Mouse (Mus musculus): Measurements from ENCODE around the gene Mtmr4. TPM values are rescaled to one million over a fixed set of nuclear protein-coding genes. Genes with fewer than 3 reads are reported as not detected.

Gene Mtmr4
- polyA plus RNA-seq, 1 experiment = 23.8 TPM

DNA sequence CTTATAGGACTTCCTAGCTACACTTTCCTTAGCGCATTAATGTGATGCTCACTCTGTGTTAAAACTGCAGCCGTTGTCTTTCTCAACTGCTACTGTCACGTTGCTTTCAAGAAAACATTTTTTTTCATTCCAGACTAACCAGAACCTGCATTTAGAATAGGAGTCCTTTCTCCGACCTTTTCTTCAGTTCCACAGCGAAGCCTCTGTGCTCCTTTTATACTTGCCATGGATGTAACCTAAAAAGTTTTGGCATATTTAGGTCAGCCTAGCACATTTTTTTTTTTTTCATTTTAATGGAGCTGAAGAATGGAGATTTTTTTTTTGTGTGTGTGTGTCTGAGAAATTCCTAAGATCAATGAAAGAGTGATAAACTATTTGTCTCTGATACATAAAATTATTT, 23.6 kb downstream of the Mtmr4 start:
- H3K4me3 ChIP-seq (ENCODE audit: extremely low read depth, insufficient read depth, insufficient read length) = no peak overlapping the region
- TF ChIP-seq CTCF (IDR thresholded peaks at IDR 0.05; ENCODE audit: extremely low read depth, insufficient read depth, insufficient read length, insufficient replicate concordance) (no peak), POLR2A (IDR thresholded peaks at IDR 0.05; ENCODE audit: low read depth, low read length) (no peak)
- H3K27me3 ChIP-seq (ENCODE audit: control insufficient read depth, insufficient read depth, low read length) = no peaks in the 10 kb centered on the region
- 90% methylated on average over 5 of the region's 5 CpGs for WGBS
- peaks cover 57% of the 10 kb centered on the region for H3K36me3 ChIP-seq (ENCODE audit: control insufficient read depth, insufficient read depth, low read length)
- DNase-seq (ENCODE audit: low read depth in 1 of 2, low spot score in 2 of 2) = no peak
- no peak overlapping the region for H3K27ac ChIP-seq (ENCODE audit: insufficient read depth, low read length)
- H3K4me1 ChIP-seq (ENCODE audit: control insufficient read depth, insufficient read depth, insufficient read length) = no peaks in the 10 kb centered on the region

DNA sequence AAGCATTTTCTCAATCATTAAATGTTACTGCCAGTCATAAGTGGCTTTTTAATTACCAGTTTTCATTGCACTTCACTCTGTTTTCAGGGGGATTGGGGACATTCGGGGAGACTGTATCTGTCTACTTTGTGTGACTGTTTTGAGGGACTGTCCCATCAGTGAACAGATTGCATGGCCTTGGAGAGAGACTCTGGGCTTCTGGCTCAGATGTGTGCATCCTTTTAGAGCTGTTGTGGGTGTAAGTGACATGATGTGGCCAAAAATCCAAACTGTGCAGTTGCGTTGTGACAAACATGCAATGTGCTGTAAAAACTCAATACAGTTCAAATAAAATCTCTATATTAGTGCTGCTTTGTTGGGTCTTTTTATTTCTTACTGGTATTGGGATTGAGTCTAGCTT, 24.0 kb downstream of the Mtmr4 start:
- H3K27me3 ChIP-seq (ENCODE audit: control insufficient read depth, insufficient read depth, low read length) = no peaks in the 10 kb centered on the region
- WGBS = 96% methylated on average over 2 of the region's 2 CpGs
- H3K36me3 ChIP-seq (ENCODE audit: control insufficient read depth, insufficient read depth, low read length) = peaks cover 54% of the 10 kb centered on the region
- no peaks in the 10 kb centered on the region for H3K4me1 ChIP-seq (ENCODE audit: control insufficient read depth, insufficient read depth, insufficient read length)
- H3K4me3 ChIP-seq (ENCODE audit: extremely low read depth, insufficient read depth, insufficient read length) = no peak overlapping the region
- DNase-seq (ENCODE audit: low read depth in 1 of 2, low spot score in 2 of 2) = no peak
- H3K27ac ChIP-seq (ENCODE audit: insufficient read depth, low read length) = no peak overlapping the region
- TF ChIP-seq CTCF (IDR thresholded peaks at IDR 0.05; ENCODE audit: extremely low read depth, insufficient read depth, insufficient read length, insufficient replicate concordance) = no peak
- TF ChIP-seq POLR2A (IDR thresholded peaks at IDR 0.05; ENCODE audit: low read depth, low read length) = no peak

DNA sequence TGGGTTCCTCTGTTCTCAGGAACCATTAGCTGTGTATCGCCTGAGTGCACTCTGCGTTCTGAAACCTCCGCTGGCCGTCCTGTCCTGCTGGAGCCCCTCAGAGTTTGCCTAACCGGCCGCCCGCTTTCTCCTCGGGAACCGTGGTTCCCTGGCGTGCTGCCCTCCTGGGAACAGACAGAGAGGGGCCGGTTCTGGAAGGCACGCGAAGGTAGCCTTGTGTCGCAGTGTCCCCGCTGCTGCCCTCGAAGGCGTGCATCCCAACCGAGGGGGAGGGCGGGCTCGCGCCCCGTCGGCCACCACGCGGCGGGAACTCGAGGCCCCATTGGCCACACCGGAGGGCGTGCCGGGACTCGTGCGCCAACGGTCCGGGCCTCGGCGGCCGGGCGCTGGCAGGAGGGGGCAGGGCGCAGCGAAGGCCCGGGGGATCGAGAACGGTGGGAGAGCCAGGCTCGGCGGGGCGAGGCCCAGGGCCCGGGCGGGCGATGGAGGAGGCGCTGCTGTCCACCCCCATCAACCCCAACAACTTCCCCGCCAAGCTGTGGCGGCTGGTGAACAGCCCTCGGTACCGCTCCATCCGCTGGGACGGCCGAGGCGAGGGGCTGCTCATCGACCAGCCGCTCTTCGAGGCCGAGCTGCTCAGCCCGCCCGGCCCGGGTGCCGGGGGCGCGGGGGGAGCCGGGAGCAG, 25.0 kb downstream of the Mtmr4 start, which contains the start of gene Hsf5:
Hsf5 (plus strand) TSS at position 375 of the 685 bp plus-strand sequence.
- no peak within 1 kb of the TSS for H3K27ac ChIP-seq (ENCODE audit: insufficient read depth, low read length)
- H3K36me3 ChIP-seq (ENCODE audit: control insufficient read depth, insufficient read depth, low read length) = peaks cover 45% of the 10 kb centered on the region
- 97% methylated on average over 67 of the region's 69 CpGs for WGBS

DNA sequence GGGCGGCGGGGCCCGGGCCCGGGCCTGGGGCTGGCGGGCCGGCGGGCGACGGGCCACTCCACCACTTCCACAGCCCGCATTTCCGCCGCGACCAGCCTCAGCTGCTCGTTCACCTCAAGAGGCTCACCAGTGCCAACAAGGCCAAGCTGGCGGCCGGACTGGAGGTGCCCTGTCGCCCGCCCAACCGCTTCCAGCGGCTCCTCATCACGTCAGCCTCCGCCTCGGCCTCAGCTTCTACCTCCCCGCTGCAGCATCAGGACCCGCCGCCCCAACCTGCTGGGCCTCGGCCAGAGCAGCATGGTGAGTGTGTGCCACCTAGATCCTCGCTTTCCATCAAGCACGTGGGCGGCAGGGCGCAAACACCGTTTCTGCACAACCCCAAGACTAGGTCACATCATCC, 25.6 kb downstream of the Mtmr4 start:
- H3K27me3 ChIP-seq (ENCODE audit: control insufficient read depth, insufficient read depth, low read length) = no peaks in the 10 kb centered on the region
- 98% methylated on average over 32 of the region's 32 CpGs for WGBS
- no peaks in the 10 kb centered on the region for H3K4me1 ChIP-seq (ENCODE audit: control insufficient read depth, insufficient read depth, insufficient read length)
- DNase-seq (ENCODE audit: low read depth in 1 of 2, low spot score in 2 of 2) = no peak
- H3K27ac ChIP-seq (ENCODE audit: insufficient read depth, low read length) = no peak overlapping the region
- no peak for TF ChIP-seq CTCF (IDR thresholded peaks at IDR 0.05; ENCODE audit: extremely low read depth, insufficient read depth, insufficient read length, insufficient replicate concordance)
- no peak for TF ChIP-seq POLR2A (IDR thresholded peaks at IDR 0.05; ENCODE audit: low read depth, low read length)
- H3K4me3 ChIP-seq (ENCODE audit: extremely low read depth, insufficient read depth, insufficient read length) = no peak overlapping the region
- peaks cover 39% of the 10 kb centered on the region for H3K36me3 ChIP-seq (ENCODE audit: control insufficient read depth, insufficient read depth, low read length)

More for the DNA sequence above, 25.0 kb downstream of the Mtmr4 start, which contains the start of gene Hsf5:
- no peak within 1 kb of the TSS for H3K4me3 ChIP-seq (ENCODE audit: extremely low read depth, insufficient read depth, insufficient read length)
- DNase-seq (ENCODE audit: low read depth in 1 of 2, low spot score in 2 of 2) = no peak
- H3K27me3 ChIP-seq (ENCODE audit: control insufficient read depth, insufficient read depth, low read length) = no peaks in the 10 kb centered on the region
- H3K4me1 ChIP-seq (ENCODE audit: control insufficient read depth, insufficient read depth, insufficient read length) = no peaks in the 10 kb centered on the region
- TF ChIP-seq POLR2A (IDR thresholded peaks at IDR 0.05; ENCODE audit: low read depth, low read length) = no peak
- no peak for TF ChIP-seq CTCF (IDR thresholded peaks at IDR 0.05; ENCODE audit: extremely low read depth, insufficient read depth, insufficient read length, insufficient replicate concordance)

DNA sequence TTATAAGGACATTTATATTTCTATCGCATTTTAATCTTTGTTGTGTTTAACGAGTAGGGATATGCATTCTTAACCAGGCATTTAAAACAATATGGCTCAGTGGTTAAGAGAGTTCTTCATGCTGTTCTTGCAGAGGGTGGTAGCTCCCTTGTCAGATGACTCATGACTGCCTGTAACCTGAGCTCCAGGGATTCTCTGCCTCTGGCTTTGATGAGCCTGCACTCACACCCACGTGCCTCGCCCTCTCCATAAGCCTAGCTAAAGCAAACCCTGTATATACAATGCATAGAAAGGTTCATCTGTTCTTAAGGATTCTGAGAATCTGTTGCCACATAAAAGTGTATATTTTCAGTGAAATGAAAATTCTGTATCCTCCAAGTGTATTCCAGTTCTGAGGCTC, 31.2 kb downstream of the Mtmr4 start:
- Histone ChIP-seq H3K27ac (ENCODE audit: insufficient read depth, low read length) (no peak overlapping the region), H3K4me1 (ENCODE audit: control insufficient read depth, insufficient read depth, insufficient read length) (no peaks in the 10 kb centered on the region), H3K4me3 (ENCODE audit: extremely low read depth, insufficient read depth, insufficient read length) (no peak overlapping the region), H3K27me3 (ENCODE audit: control insufficient read depth, insufficient read depth, low read length) (no peaks in the 10 kb centered on the region), H3K36me3 (ENCODE audit: control insufficient read depth, insufficient read depth, low read length) (peaks cover 4% of the 10 kb centered on the region; the same call in 1 of the 2 replicates)
- TF ChIP-seq CTCF (IDR thresholded peaks at IDR 0.05; ENCODE audit: extremely low read depth, insufficient read depth, insufficient read length, insufficient replicate concordance) (no peak), POLR2A (IDR thresholded peaks at IDR 0.05; ENCODE audit: low read depth, low read length) (no peak)
- 92% methylated on average over 4 of the region's 4 CpGs for WGBS
- no peak for DNase-seq (ENCODE audit: low read depth in 1 of 2, low spot score in 2 of 2)

DNA sequence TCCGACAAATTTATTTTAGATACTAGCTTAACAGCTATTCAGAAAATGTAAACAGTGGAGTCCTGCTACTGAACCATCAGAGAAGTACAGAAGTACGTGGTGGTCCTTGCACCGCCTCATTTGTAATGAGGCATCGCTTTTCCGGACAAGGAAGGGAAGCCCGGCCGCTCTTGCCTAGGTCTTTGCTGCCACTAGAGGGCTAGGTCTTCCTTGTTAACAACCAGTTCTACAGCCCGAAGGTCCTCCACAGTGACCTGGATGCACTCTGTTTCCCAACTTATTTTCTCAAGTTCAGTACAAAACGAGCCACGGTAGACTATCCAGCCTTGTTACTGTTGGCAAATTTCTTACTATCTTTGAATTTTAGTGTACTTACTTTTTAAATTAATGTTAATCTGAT, 37.9 kb downstream of the Mtmr4 start:
- DNase-seq (ENCODE audit: low read depth in 1 of 2, low spot score in 2 of 2) = peak; percentile 15 to 37

DNA sequence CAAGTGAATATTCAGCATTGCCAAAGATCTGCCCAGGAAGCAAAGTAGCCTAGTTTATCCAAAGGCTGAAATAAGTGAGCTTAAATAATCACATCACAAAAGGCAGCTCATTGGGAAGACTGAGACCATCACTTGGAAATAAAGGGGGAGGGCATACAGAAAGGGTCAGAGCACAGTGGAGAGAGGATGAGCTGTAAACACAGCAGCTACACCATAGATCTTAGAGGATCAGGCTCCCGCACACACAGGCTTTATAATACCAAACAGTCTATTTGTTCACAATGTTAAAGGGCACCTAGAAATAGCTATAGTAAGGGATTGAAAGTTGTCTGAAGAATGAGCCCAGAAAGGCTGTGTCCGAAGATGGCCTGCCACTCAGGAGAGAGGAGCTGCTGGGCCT, 46.8 kb downstream of the Mtmr4 start:
- 0 out of 2 replicates have a peak overlapping the region, but pooled peaks have one; percentile 47 for H3K27ac ChIP-seq (ENCODE audit: insufficient read depth, low read length)
- DNase-seq (ENCODE audit: low read depth in 1 of 2, low spot score in 2 of 2) = no peak
- no peak for TF ChIP-seq CTCF (IDR thresholded peaks at IDR 0.05; ENCODE audit: extremely low read depth, insufficient read depth, insufficient read length, insufficient replicate concordance)
- no peak for TF ChIP-seq POLR2A (IDR thresholded peaks at IDR 0.05; ENCODE audit: low read depth, low read length)
- H3K27me3 ChIP-seq (ENCODE audit: control insufficient read depth, insufficient read depth, low read length) = no peaks in the 10 kb centered on the region
- no peaks in the 10 kb centered on the region for H3K36me3 ChIP-seq (ENCODE audit: control insufficient read depth, insufficient read depth, low read length)
- whole genome bisulfite sequencing = 46% methylated on average over 2 of the region's 2 CpGs
- H3K4me3 ChIP-seq (ENCODE audit: extremely low read depth, insufficient read depth, insufficient read length) = peak overlapping the region; percentile 61
- H3K4me1 ChIP-seq (ENCODE audit: control insufficient read depth, insufficient read depth, insufficient read length) = peaks cover 5% of the 10 kb centered on the region

More for the DNA sequence above, 37.9 kb downstream of the Mtmr4 start:
- WGBS = 12% methylated on average over 10 of the region's 10 CpGs
- no peaks in the 10 kb centered on the region for H3K27me3 ChIP-seq (ENCODE audit: control insufficient read depth, insufficient read depth, low read length)
- H3K4me3 ChIP-seq (ENCODE audit: extremely low read depth, insufficient read depth, insufficient read length) = no peak overlapping the region
- no peaks in the 10 kb centered on the region for H3K4me1 ChIP-seq (ENCODE audit: control insufficient read depth, insufficient read depth, insufficient read length)
- no peaks in the 10 kb centered on the region for H3K36me3 ChIP-seq (ENCODE audit: control insufficient read depth, insufficient read depth, low read length)
- H3K27ac ChIP-seq (ENCODE audit: insufficient read depth, low read length) = no peak overlapping the region
- TF ChIP-seq CTCF (IDR thresholded peaks at IDR 0.05; ENCODE audit: extremely low read depth, insufficient read depth, insufficient read length, insufficient replicate concordance) (peak; percentile 72; the same call in 1 of the 2 replicates), POLR2A (IDR thresholded peaks at IDR 0.05; ENCODE audit: low read depth, low read length) (no peak)
